Mouse (Mus musculus): ENCODE measurements around the gene Pnkp. TPM values are rescaled to one million over a fixed set of nuclear protein-coding genes. Genes with fewer than 3 reads are reported as not detected.

Gene Pnkp
- polyA plus RNA-seq, 1 experiment: 36.4 TPM

DNA sequence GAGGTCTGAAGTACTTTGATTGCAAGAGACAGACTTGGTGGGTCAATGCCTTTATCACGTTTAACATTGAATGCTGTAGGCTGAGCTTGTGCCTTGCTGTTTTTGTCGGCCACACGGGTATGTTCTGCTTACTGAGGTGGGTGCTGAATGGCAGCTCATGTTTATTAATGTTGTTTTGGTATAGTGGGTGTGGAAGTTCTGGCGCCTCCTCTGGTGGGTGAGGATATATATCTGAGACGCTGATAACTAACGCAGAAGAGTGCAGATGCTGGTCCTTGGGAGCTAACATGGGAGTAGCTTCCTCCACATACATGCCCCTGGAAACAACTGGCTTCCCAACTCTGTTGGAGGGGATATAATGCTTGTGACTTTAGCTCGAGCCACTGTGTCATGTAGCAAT, 33.5 kb upstream of the Pnkp start:
- Histone ChIP-seq H3K4me1 (peaks cover 97% of the 10 kb centered on the region), H3K36me3 (replicated peaks; ENCODE audit: low read length) (peaks cover 85% of the 10 kb centered on the region), H3K9me3 (no peaks in the 10 kb centered on the region), H3K4me3 (replicated peaks) (no peak overlapping the region), H3K27me3 (replicated peaks) (no peaks in the 10 kb centered on the region)
- TF ChIP-seq GATA1 (IDR thresholded peaks at IDR 0.05; ENCODE audit: borderline replicate concordance, low read length) (no peak), FLI1 (IDR thresholded peaks at IDR 0.05; ENCODE audit: low read length) (no peak)

DNA sequence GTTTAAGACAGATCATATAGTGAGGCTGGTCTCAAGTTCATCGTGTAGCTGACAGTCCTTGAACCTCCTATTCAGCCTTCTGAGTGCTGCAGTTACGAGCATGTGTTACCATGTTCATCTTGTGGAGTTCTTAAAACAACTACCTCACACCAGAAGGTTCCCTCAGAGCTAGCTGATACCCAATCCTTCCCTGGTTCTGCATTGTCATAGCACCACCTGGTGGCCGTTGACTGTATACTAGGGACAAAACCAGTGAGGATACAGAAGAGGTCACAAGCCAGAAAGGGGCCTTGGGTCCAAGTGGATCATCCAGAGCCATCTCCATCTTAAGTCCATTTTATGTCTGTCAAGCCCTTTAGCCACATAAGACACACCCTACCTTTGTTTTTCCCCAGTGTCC, 32.1 kb upstream of the Pnkp start:
- H3K4me1 ChIP-seq: peaks cover 95% of the 10 kb centered on the region
- peaks cover 89% of the 10 kb centered on the region for H3K36me3 ChIP-seq (replicated peaks; ENCODE audit: low read length)
- no peaks in the 10 kb centered on the region for H3K27me3 ChIP-seq (replicated peaks)
- H3K9me3 ChIP-seq: no peaks in the 10 kb centered on the region
- no peak overlapping the region for H3K4me3 ChIP-seq (replicated peaks)
- no peak for TF ChIP-seq FLI1 (IDR thresholded peaks at IDR 0.05; ENCODE audit: low read length)

DNA sequence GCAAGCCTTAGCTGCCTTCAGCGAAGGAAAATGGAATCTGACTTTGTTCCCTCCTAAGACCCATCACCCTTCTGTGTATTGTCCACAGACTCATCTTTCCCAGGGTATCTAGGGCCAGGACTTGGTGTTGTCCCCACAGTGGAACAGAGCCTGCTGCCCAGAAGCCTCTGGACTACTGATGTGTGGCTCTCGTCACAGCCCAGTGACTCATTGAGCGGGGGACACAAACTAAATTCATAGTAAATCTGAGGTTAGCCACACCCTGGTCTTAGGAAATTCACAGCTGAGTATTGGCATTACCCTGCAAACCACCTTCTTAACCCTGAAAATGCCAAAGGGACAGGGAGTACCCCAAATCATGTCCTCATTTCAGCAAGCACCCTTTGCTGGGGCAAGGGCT, 30.2 kb upstream of the Pnkp start:
- TF ChIP-seq FLI1 (IDR thresholded peaks at IDR 0.05; ENCODE audit: low read length) (no peak), GATA1 (IDR thresholded peaks at IDR 0.05; ENCODE audit: borderline replicate concordance, low read length) (no peak)
- Histone ChIP-seq H3K27me3 (replicated peaks) (no peaks in the 10 kb centered on the region), H3K36me3 (replicated peaks; ENCODE audit: low read length) (peaks cover 89% of the 10 kb centered on the region), H3K4me1 (peaks cover 95% of the 10 kb centered on the region), H3K4me3 (replicated peaks) (no peak overlapping the region), H3K9me3 (no peaks in the 10 kb centered on the region)

DNA sequence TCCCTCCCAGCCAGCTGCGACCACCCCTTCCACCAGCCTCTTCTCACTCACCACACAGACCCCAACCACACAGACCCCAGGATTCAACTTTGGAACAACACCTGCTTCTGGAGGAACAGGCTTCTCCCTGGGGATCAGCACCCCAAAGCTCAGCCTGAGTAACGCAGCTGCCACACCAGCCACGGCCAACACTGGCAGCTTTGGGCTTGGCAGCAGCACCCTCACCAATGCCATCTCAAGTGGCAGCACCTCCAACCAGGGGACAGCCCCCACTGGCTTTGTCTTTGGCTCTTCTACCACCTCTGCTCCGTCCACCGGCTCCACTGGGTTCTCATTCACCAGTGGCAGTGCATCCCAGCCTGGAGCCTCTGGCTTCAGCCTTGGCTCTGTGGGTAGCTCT, 28.2 kb upstream of the Pnkp start:
- TF ChIP-seq FLI1 (IDR thresholded peaks at IDR 0.05; ENCODE audit: low read length) (no peak), GATA1 (IDR thresholded peaks at IDR 0.05; ENCODE audit: borderline replicate concordance, low read length) (no peak)
- Histone ChIP-seq H3K4me1 (peaks cover 91% of the 10 kb centered on the region), H3K9me3 (no peaks in the 10 kb centered on the region), H3K36me3 (replicated peaks; ENCODE audit: low read length) (peaks cover 90% of the 10 kb centered on the region), H3K27me3 (replicated peaks) (no peaks in the 10 kb centered on the region), H3K4me3 (replicated peaks) (no peak overlapping the region)

DNA sequence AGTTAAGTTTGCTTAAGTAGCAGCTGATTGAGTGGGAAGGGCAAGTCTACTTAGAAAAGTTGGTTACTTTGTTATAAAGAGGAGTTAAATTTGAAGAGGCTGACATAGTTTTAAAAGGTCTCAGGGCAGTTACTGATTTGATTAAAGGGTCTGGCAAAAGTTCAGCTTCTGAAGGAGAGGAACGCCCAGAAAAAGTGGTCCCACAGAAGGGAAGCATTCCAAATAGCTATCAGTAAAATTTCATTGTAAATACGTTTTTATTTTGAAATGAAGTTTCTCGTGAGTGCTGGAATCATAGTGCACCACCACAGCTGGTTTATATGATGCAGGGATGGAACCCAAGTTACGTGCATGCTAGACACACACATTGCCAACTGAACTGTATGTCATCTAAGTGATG, 24.2 kb upstream of the Pnkp start:
- Histone ChIP-seq H3K9me3 (no peaks in the 10 kb centered on the region), H3K4me3 (replicated peaks) (no peak overlapping the region), H3K4me1 (peaks cover 89% of the 10 kb centered on the region), H3K36me3 (replicated peaks; ENCODE audit: low read length) (peaks cover 96% of the 10 kb centered on the region), H3K27me3 (replicated peaks) (no peaks in the 10 kb centered on the region)
- TF ChIP-seq FLI1 (IDR thresholded peaks at IDR 0.05; ENCODE audit: low read length): no peak
- TF ChIP-seq GATA1 (IDR thresholded peaks at IDR 0.05; ENCODE audit: borderline replicate concordance, low read length): no peak

DNA sequence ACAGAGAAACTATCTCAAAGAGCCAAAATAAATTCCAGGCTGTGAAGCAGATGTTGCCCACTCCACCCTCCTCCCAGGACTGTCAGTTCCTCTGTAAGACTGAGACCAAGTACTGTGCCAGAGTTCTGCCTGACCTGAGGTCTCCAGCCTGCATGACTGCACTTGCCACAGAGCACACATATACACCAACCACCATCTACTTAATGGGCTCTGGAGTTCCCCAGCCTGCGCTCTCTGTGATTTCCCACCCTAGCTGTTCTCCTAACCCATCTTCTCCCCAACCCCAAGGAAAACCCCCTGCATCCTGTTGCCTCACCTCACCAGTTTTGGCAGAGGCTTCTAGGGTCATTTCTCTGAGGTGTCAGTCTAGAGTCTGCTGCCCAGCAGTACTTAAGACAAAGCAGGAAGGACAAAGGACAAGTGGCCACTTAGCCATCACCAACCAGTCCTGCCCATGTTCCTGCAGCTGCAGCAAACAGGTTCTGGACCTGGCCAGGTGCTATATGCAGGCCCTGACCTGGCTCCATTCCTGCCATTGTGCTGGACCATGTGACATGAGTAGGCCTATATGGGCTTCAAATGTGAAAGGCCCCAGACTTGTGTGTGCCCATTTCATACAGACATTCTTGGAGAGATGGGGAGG, 21.4 kb upstream of the Pnkp start:
- H3K4me3 ChIP-seq (replicated peaks): peak overlapping the region; percentile 59
- TF ChIP-seq FLI1 (IDR thresholded peaks at IDR 0.05; ENCODE audit: low read length) (no peak), GATA1 (IDR thresholded peaks at IDR 0.05; ENCODE audit: borderline replicate concordance, low read length) (no peak)
- peaks cover 2% of the 10 kb centered on the region; the same call in 1 of the 2 replicates for H3K9me3 ChIP-seq
- peaks cover 89% of the 10 kb centered on the region for H3K4me1 ChIP-seq
- H3K27me3 ChIP-seq (replicated peaks): no peaks in the 10 kb centered on the region
- peaks cover 96% of the 10 kb centered on the region for H3K36me3 ChIP-seq (replicated peaks; ENCODE audit: low read length)

DNA sequence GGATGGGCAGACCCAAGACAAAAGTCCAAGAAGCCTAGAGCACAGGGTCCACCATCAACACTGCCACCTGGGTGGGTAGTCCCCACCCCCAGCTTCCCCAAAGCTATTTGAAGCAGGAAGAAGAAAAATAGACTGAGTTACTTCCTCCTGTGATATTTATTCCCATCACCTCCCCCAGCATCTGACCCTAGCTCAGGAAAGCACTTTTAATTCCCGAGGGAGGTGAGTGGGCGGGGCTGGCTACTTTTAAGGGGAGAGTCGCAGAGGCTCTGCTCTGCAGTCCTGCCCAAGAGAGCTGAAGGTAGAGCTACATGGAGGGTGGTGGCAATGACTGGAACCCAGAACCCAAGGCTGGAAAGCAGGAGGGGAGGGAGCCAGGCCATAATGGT, 20.9 kb upstream of the Pnkp start:
- Histone ChIP-seq H3K4me3 (replicated peaks) (peak overlapping the region; percentile 19), H3K27me3 (replicated peaks) (no peaks in the 10 kb centered on the region), H3K4me1 (peaks cover 89% of the 10 kb centered on the region), H3K9me3 (peaks cover 2% of the 10 kb centered on the region; the same call in 1 of the 2 replicates), H3K36me3 (replicated peaks; ENCODE audit: low read length) (peaks cover 96% of the 10 kb centered on the region)
- TF ChIP-seq GATA1 (IDR thresholded peaks at IDR 0.05; ENCODE audit: borderline replicate concordance, low read length) (no peak), FLI1 (IDR thresholded peaks at IDR 0.05; ENCODE audit: low read length) (no peak)

DNA sequence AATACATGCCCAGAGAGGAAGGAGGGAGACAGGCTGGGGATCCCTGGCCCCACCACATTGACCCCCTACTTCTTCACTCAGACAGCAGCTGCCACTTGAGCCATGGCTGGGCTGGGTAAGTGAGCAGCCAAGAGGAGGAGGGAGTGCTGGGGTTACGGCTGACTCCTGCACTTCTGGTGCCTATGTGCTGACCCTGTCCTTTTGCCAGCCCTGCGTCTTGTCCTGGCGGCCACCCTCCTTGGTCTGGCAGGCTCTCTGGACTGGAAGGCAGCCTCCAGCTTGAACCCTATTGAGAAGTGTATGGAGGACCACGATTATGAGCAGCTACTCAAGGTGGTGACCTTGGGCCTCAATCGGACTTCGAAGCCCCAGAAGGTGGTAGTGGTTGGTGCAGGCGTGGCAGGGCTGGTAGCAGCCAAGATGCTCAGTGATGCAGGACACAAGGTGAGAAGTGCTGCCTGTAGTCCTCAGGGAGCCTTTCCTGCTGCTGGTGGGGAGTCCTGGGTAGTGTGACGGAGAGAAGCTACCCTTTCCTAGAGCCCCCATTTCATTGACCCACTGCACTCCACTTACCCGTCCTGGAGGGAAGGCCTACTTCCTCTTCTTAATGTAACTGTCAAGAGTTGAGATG, 20.4 kb upstream of the Pnkp start:
- peaks cover 96% of the 10 kb centered on the region for H3K36me3 ChIP-seq (replicated peaks; ENCODE audit: low read length)
- peaks cover 86% of the 10 kb centered on the region for H3K4me1 ChIP-seq
- H3K4me3 ChIP-seq (replicated peaks): peak overlapping the region; percentile 42
- H3K9me3 ChIP-seq: peaks cover 2% of the 10 kb centered on the region; the same call in 1 of the 2 replicates
- TF ChIP-seq GATA1 (IDR thresholded peaks at IDR 0.05; ENCODE audit: borderline replicate concordance, low read length) (no peak), FLI1 (IDR thresholded peaks at IDR 0.05; ENCODE audit: low read length) (no peak)
- H3K27me3 ChIP-seq (replicated peaks): no peaks in the 10 kb centered on the region

DNA sequence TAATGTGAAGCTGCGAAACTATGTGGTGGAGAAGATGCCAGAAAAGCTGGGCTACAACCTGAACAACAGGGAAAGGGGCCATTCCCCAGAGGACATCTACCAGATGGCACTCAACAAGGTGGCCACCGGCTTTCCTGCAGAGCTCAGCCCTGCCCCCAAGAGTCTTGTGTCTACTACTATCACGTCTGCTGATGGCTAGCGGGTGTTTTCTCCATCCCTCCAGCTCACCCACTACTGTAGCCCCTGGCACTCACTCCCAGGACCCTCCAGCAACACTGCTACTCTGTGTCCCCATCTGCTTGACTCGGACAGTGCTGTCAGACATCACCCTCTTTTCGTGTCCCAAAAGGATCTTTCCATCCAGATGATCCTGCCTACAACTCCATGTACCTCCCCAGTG, 18.9 kb upstream of the Pnkp start:
- Histone ChIP-seq H3K27me3 (replicated peaks) (no peaks in the 10 kb centered on the region), H3K9me3 (peaks cover 2% of the 10 kb centered on the region; the same call in 1 of the 2 replicates), H3K36me3 (replicated peaks; ENCODE audit: low read length) (peaks cover 96% of the 10 kb centered on the region), H3K4me3 (replicated peaks) (no peak overlapping the region), H3K4me1 (peaks cover 91% of the 10 kb centered on the region)
- TF ChIP-seq GATA1 (IDR thresholded peaks at IDR 0.05; ENCODE audit: borderline replicate concordance, low read length) (no peak), FLI1 (IDR thresholded peaks at IDR 0.05; ENCODE audit: low read length) (no peak)

DNA sequence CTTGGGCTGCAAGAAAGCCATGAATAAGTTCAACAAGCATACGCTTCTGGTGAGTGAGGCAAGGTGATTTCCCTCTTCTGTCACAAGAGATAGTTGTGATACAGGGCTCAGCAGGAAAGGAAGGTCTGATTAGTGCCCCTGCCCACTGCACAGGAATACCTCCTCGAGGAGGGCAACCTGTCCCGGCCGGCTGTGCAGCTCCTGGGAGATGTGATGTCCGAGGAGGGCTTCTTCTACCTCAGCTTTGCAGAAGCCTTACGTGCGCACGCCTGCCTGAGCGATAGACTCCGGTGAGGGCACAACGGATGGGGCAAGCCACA, 17.8 kb upstream of the Pnkp start:
- H3K9me3 ChIP-seq: peaks cover 2% of the 10 kb centered on the region; the same call in 1 of the 2 replicates
- peaks cover 100% of the 10 kb centered on the region for H3K36me3 ChIP-seq (replicated peaks; ENCODE audit: low read length)
- peak overlapping the region; percentile 72 for H3K4me3 ChIP-seq (replicated peaks)
- H3K27me3 ChIP-seq (replicated peaks): no peaks in the 10 kb centered on the region
- peaks cover 94% of the 10 kb centered on the region for H3K4me1 ChIP-seq
- no peak for TF ChIP-seq GATA1 (IDR thresholded peaks at IDR 0.05; ENCODE audit: borderline replicate concordance, low read length)
- no peak for TF ChIP-seq FLI1 (IDR thresholded peaks at IDR 0.05; ENCODE audit: low read length)
